Mouse (Mus musculus): ENCODE results near the gene Snx10.

The Snx10 gene

GRCm38 (mm10) chr6:51535571-51535970, 11.9 kb downstream of the Snx10 start:
- no peak for DNase-seq

GRCm38 (mm10) chr6:51540525-51540924, 16.8 kb downstream of the Snx10 start:
- DNase-seq, result no peak

GRCm38 (mm10) chr6:51541422-51541821, 17.7 kb downstream of the Snx10 start:
- no peak for DNase-seq

GRCm38 (mm10) chr6:51542147-51542546, 18.4 kb downstream of the Snx10 start:
- no peak for DNase-seq

GRCm38 (mm10) chr6:51543639-51544117, 20.0 kb downstream of the Snx10 start:
- DNase-seq, result no peak

GRCm38 (mm10) chr6:51544118-51544681, 20.5 kb downstream of the Snx10 start:
- DNase-seq, result no peak

GRCm38 (mm10) chr6:51545219-51545859, 21.6 kb downstream of the Snx10 start:
- no peak for DNase-seq

GRCm38 (mm10) chr6:51546085-51546484, 22.4 kb downstream of the Snx10 start:
- DNase-seq, result no peak

- no peak for DNase-seq
These were observed 25.1 kb downstream of the Snx10 start for GRCm38 (mm10) chr6:51548757-51549156.

GRCm38 (mm10) chr6:51551267-51551802, 27.6 kb downstream of the Snx10 start:
- no peak for DNase-seq

GRCm38 (mm10) chr6:51556562-51556961, 32.9 kb downstream of the Snx10 start:
- DNase-seq, result no peak

GRCm38 (mm10) chr6:51558311-51558710, 34.6 kb downstream of the Snx10 start:
- no peak for DNase-seq

- DNase-seq, result no peak
These were observed 43.3 kb downstream of the Snx10 start for GRCm38 (mm10) chr6:51566771-51567680.

GRCm38 (mm10) chr6:51569086-51569485, 45.4 kb downstream of the Snx10 start:
- no peak for DNase-seq

GRCm38 (mm10) chr6:51573136-51573535, 49.4 kb downstream of the Snx10 start:
- DNase-seq, result no peak

GRCm38 (mm10) chr6:51574132-51574531, 50.4 kb downstream of the Snx10 start:
- no peak for DNase-seq

- no peak for DNase-seq
These were observed 54.7 kb downstream of the Snx10 start for GRCm38 (mm10) chr6:51578415-51578814.

- peak; percentile 83 for DNase-seq
These were observed 56.5 kb downstream of the Snx10 start for GRCm38 (mm10) chr6:51580040-51580680.

GRCm38 (mm10) chr6:51581418-51581817, 57.7 kb downstream of the Snx10 start:
- DNase-seq, result no peak

GRCm38 (mm10) chr6:51582051-51582450, 58.4 kb downstream of the Snx10 start:
- no peak for DNase-seq

- peak; percentile 72 for DNase-seq
These were observed 62.3 kb downstream of the Snx10 start for GRCm38 (mm10) chr6:51585980-51586379.

- DNase-seq, result no peak
These were observed 63.6 kb downstream of the Snx10 start for GRCm38 (mm10) chr6:51587266-51587665.

GRCm38 (mm10) chr6:51591264-51591663, 67.6 kb downstream of the Snx10 start:
- no peak for DNase-seq
